Mouse (Mus musculus): ENCODE results near the gene Gm17374.
"Not testable (repeated sequence)": the region's sequence is repeated elsewhere in the genome, so short reads cannot be mapped to it uniquely, and the experiment has no call there.

GRCm38 (mm10) chr2:140185685-140186210 is 33.9 kb downstream of the Gm17374 start:
- not testable (repeated sequence) for TF ChIP-seq CTCF (IDR thresholded peaks at IDR 0.05; ENCODE audit: low read depth, low read length); POLR2A (IDR thresholded peaks at IDR 0.05; ENCODE audit: extremely low read depth, insufficient read depth, low read length)
